Mouse (Mus musculus) mature B cell (primary cell): ENCODE measurements around the gene Ascc1.

ENCODE experiments used
- in situ Hi-C: fragments of 300-500 bp; cut with MboI; formaldehyde crosslinking; loops from 2 replicates; pipeline ENCODE4 v1.14.3; 2019

Gene Ascc1

GRCm38 (mm10) chr10:60019299-60019698 is 16.7 kb downstream of the Ascc1 start:
- in situ Hi-C loops = no loop called here

- in situ Hi-C loops = no loop called here
Measured at GRCm38 (mm10) chr10:60023751-60024150, 21.1 kb downstream of the Ascc1 start.

- in situ Hi-C loops = no loop called here
Measured at GRCm38 (mm10) chr10:60026759-60027395, 24.3 kb downstream of the Ascc1 start.

- in situ Hi-C loops = no loop called here
Measured at GRCm38 (mm10) chr10:60027619-60028084, 25.0 kb downstream of the Ascc1 start.

GRCm38 (mm10) chr10:60028181-60028580 is 25.6 kb downstream of the Ascc1 start:
- in situ Hi-C loops = no loop called here

GRCm38 (mm10) chr10:60028979-60029378 is 26.4 kb downstream of the Ascc1 start:
- in situ Hi-C loops = no loop called here

- in situ Hi-C loops = no loop called here
Measured at GRCm38 (mm10) chr10:60029387-60029786, 26.8 kb downstream of the Ascc1 start.

GRCm38 (mm10) chr10:60031562-60031961 is 29.0 kb downstream of the Ascc1 start:
- in situ Hi-C loops = no loop called here

- in situ Hi-C loops = no loop called here
Measured at GRCm38 (mm10) chr10:60031985-60032384, 29.4 kb downstream of the Ascc1 start.

- in situ Hi-C loops = no loop called here
Measured at GRCm38 (mm10) chr10:60032622-60033021, 30.0 kb downstream of the Ascc1 start.

GRCm38 (mm10) chr10:60033064-60033463 is 30.5 kb downstream of the Ascc1 start:
- in situ Hi-C loops = no loop called here

GRCm38 (mm10) chr10:60034621-60035020 is 32.0 kb downstream of the Ascc1 start:
- in situ Hi-C loops = no loop called here

- in situ Hi-C loops = no loop called here
Measured at GRCm38 (mm10) chr10:60035744-60036143, 33.1 kb downstream of the Ascc1 start.

- in situ Hi-C loops = no loop called here
Measured at GRCm38 (mm10) chr10:60042350-60042922, 39.8 kb downstream of the Ascc1 start.

- in situ Hi-C loops = no loop called here
Measured at GRCm38 (mm10) chr10:60046696-60047095, 44.1 kb downstream of the Ascc1 start.

GRCm38 (mm10) chr10:60050581-60050980 is 48.0 kb downstream of the Ascc1 start:
- in situ Hi-C loops = no loop called here

GRCm38 (mm10) chr10:60053073-60053472 is 50.5 kb downstream of the Ascc1 start:
- in situ Hi-C loops = no loop called here

GRCm38 (mm10) chr10:60062173-60062572 is 59.6 kb downstream of the Ascc1 start:
- in situ Hi-C loops = no loop called here

GRCm38 (mm10) chr10:60062931-60063330 is 60.3 kb downstream of the Ascc1 start:
- in situ Hi-C loops = no loop called here

- in situ Hi-C loops = no loop called here
Measured at GRCm38 (mm10) chr10:60066524-60066923, 63.9 kb downstream of the Ascc1 start.

GRCm38 (mm10) chr10:60075159-60075558 is 72.6 kb downstream of the Ascc1 start:
- in situ Hi-C loops = no loop called here

GRCm38 (mm10) chr10:60077226-60077625 is 74.6 kb downstream of the Ascc1 start:
- in situ Hi-C loops = no loop called here

- in situ Hi-C loops = no loop called here
Measured at GRCm38 (mm10) chr10:60077736-60078560, 75.3 kb downstream of the Ascc1 start.
